Mouse (Mus musculus) ES-E14 (cell line): ENCODE measurements around the gene Nrxn3.

Source experiments
- MAFK ChIP-seq: IDR thresholded peaks from 2 replicates; pipeline ENCODE4 v1.6.1; 2014; ENCODE audit warnings: mild to moderate bottlenecking, low read depth, low read length, inconsistent platforms; ENCODE audit not compliant: insufficient read depth
- ZNF384 ChIP-seq: IDR thresholded peaks from 2 replicates; pipeline ENCODE4 v1.6.1; 2012; ENCODE audit warnings: low read depth, low read length, inconsistent platforms

DNA sequence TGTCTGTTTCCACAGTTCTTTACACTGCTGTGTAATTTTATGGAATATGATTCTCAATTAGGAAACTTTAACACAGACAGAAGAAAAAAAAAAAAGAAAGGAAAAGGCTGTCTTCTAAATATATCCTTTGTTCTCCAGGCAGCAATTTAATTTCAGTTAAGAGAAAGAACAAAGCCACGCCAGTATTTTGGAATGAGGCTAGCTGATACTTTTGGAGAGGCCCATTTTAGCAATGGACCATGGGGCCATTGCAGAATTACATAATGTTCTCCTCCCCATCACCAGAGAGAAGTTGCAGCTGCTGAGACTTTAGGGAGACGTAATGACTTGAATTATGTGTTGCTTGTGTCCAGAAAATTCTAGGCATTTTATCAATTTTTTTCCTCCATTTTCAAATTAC lies 963.0 kb downstream of the Nrxn3 start:
- TF ChIP-seq ZNF384 (no peak), MAFK (no peak)
